Mouse (Mus musculus) spleen, adult 12 weeks (tissue): Measurements from ENCODE around the gene Wdr18.

Source experiments
- DNase-seq: peaks from one replicate; pipeline ENCODE4 v3.0.0; 2022; ENCODE audit warnings: low spot score

Gene Wdr18

DNA sequence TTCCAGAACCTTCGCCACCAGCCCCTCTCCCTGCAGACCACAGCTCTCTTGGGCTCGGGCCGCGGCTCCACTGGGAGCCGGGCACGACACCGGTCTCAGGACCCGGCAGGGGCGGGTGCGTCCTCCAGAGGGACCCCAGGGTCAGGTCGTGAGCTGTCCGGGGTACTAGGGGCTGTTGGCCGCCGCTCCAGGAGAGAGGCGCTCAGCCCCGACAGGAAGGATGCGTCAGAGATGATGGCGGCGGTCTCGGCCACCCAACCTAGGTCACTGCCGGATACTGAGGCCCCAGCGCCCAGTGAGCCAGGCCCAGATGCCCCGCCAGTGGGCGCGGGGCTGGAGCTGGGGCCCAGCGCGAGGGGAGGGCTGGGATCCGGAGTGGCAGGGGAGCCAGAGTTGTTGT is 17.4 kb downstream of the Wdr18 start:
- DNase-seq = no peak

DNA sequence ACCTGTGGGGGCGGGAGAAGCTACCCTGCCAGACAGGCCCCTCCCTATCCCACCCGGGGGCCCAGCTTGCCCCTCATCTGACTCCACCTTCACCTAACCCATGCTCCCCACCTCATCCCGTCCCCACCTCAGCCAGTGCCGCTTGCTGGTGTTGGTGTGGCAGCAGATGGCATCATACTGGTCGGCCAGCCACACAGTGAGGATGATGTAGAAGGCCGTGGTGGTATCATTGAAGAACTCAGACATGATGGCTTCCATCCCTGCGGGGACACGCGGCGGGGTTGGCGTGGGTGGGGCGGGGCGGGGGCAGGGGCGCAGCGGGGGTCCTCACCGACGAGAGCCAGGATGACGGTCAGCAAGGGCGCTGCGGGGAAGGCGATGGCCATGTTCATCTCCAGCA is 18.1 kb downstream of the Wdr18 start:
- DNase-seq = no peak

DNA sequence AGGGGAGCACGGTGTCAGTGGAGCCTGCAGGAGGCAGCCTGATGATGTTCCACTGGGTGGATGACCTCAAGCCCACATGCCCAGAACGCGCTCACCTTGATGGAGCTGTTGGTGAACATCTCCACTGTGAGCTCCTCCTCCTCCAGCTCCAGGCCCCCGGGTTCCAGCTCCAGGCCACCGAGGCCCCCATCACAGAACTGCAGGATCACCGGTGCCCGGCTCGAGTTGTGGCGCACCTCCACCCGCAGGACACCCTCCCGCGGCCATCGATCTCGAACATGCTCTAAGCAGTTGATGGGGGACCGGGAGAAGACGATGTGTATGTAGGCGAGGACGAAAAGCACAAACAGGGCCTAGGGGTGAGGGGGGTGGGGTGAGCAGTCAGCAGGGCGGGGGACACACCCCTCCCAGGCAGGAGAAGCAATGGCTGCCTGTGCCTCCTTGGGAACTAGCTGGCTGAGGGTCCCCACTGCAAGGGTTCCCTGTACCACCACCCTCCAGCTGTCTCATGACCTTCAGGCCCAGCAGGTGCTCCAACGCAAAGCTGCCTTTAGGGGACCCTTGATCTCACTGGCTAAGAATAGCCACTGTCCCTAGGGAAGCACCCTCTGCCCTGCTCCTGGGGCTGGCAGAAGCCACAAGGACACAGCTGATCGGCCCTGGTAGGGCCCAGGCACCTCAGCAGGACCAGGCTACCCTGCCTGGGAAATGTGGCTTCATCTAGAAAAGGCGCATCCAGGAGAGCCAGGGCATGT is 19.6 kb downstream of the Wdr18 start:
- no peak for DNase-seq

DNA sequence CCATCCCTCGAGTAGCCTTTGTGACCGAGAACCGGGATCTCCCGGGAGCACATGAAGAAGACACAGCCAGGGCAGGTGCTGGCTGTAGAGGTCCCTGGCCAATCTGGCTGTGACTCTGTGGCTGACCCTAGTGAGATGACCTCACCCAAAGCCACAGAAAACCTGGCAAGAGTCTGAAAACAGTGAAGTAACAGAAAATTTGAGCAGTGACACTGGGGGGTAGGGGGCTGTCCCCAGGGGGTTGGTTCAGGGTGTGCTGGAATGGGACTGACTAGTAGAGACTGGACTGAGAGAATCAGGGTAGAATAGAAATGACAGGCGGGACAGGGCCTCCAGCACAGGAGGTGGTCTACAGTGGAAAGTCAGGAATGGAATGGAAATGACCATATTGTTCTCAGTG is 23.3 kb downstream of the Wdr18 start:
- no peak for DNase-seq

DNA sequence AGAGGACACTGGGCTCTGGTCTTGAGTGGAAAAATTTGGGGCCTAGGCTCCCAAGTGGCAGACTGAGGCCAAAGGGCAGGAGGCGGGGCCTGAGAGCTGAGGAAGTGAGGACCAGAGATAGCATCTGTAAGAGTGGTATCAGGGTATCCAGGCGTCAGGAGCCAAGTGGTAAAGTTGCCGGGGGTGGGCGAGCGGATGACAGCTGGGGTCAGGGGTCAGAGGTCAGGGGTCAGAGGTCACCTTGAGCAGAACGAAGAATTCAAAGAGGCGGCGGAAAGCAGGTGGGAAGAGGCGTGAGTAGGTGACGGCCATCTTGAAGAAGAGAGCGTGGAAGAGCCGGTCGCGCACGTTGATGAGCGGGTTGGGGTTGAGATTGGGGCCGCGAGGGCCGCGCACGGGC is 23.7 kb downstream of the Wdr18 start:
- peak; percentile 63 for DNase-seq

DNA sequence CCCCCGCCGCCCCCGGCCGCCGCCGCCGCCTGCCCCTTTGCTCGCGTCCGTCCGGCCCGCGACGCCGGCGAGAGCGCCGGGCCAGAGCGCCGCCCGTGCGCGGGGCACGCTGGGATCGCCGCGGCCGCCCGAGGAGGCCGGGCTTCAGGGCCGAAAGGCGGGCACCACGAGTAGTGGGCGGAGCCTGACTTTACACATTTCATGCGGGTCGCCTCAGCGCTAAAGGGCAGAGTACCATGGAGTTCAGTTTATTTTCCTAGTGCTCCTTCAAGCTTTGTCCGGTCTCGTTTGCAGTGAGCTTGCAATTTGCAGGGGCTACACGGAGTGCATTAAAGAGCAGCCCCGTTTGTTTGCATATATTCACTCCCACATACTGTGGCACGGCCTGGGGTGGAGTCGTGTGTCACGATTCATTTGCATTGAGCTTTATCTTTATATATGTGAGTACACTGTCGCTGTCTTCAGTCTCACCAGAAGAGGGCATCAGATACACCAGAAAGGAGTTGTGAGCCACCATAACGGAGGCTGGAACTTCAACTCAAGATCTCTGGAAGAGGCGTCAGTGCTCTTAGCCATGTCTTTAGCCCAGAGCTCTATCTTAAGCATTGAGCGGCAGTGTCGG is 24.4 kb downstream of the Wdr18 start, which contains the start of gene Tmem259:
Tmem259 (minus strand) TSS at position 136 of the 622 bp plus-strand sequence.
- peak; percentile 85 for DNase-seq

DNA sequence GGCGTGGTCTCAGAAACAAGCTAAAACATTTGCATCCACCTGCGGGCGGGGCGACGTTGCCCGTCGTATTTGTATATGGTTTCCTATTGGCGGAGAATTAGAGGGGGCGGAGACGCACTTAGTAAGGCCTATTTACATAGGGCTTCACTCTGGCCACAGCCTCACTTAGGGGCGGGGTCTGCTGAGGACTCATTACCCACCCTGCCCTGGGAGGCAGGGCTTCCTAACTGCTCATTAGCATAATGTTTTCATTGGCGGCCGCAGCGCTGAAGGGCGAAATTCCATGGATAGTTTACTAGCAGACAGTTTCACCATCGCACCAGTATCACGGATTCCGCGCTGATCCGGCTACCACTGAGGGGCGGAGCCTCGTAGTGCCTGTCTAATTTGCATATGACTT is 24.9 kb downstream of the Wdr18 start:
- peak; percentile 93 for DNase-seq

DNA sequence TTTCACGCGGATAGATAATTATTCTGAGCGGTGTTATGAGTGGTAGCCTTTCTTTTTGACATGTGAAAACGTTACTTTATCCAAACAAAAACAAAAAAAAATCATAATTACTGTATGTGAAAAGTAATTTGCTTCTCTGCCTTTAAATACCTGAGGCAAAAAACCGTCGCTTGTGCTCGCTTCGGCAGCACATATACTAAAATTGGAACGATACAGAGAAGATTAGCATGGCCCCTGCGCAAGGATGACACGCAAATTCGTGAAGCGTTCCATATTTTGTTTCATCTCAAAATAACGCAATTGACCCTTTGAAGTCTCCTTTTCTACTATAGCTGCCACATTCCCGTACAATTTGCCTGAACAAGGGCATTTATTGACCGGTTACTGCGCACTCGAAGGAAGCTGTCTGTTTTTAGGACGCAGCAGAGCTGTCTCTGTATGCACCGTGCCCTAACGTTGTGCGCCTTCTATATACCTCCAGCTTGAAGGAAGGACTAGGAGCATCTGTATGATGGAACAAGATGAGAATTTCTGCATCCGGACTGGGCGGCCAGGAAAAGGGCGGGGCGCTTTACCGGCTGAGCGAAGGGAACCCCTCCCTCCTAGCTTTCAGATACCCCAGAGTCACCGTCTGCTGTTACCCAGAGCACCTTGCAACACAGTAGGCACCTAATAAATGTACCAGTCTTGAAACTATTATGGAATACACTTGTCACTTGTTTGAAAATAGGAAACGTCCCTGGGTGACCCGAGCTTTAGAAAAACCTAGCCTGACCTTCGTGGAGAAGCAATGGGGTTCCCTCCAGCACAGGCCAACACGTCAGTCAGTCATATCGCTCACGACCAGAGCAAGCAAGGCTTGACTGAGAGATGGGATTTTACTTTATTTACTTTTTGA is 25.6 kb downstream of the Wdr18 start:
- peak; percentile 66 for DNase-seq

DNA sequence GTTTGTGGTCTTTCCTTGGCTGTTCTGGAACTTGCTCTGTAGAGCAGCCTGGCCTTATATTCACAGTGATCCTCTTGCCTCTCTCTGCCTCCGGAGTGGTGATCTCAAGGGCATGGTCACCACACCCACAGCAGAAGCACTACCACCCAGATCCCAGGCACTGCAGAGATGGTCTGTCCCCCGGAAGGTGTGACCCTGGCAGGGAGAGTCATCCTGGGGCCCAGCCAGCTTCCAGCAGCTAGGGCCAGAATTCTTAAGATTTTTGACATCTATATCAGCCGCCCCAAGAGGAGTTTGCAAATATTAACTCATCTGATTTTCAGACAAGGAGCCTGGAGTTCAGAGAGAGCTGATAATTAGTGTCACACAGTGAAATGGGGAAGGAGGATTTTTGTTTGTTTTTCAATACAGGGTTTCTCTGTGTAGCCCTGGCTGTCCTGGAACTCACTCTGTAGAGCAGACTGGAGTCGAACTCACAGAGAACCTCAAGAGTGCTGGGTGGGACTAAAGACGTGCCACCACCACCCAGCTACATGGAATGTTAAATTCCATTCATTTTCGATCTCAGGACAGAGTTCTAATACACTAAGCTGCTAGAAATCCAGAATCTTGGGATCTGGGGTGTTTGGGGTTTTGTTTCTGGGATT is 26.4 kb downstream of the Wdr18 start:
- no peak for DNase-seq

DNA sequence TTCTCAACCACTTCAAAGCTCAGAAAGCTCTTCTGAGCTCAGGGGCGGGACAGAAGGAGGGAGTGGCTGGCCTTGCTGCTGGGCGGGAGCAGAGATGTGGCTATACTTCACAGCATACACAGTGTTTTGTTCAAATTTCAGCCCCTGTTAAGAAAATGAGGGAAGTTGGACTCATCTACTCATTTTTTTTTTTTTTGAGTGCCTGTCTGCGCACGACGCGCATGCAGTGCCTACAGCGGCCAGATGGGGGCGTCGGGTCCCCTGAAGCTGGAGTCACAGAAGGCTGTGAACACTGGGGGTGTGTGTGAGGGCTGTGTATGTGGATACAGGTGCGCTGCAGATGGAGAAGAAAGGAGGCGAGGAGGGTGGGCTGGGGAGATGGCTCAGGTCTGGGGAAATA is 27.0 kb downstream of the Wdr18 start:
- DNase-seq = peak; percentile 84

DNA sequence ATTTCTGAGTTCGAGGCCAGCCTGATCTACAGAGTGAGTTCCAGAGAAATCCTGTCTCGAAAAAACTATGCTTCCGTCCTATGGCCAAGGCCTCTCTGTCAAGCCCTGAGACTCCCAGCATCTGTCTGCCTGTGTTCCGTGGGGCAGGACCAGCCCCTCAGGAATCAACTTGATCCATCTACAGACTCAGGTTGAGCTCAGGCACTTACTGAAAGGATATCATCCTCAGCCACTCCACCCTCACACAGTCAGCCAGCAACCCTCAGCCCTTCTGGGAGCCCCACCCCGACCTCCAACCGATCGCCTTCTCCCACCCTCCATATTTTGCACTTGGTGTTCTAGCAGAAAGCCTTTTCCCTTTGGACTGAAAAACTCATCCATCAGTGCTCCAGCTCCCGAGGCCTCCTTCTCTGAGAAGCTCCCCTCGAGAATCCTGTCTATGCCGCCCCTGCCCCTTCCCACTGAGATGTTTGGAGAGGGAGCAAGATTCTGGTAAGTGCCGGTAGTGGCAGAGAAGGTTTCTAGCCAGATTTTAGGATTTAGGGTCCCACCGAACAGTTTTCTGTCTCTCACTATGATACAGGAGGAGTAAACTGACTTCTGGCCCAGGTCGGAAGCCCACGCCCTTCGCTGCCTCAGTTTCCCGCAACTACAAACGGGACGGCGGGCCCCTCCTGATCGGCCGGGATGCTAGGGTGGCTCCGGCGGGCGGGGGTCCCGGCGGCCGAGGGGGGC is 28.0 kb downstream of the Wdr18 start:
- DNase-seq = no peak

DNA sequence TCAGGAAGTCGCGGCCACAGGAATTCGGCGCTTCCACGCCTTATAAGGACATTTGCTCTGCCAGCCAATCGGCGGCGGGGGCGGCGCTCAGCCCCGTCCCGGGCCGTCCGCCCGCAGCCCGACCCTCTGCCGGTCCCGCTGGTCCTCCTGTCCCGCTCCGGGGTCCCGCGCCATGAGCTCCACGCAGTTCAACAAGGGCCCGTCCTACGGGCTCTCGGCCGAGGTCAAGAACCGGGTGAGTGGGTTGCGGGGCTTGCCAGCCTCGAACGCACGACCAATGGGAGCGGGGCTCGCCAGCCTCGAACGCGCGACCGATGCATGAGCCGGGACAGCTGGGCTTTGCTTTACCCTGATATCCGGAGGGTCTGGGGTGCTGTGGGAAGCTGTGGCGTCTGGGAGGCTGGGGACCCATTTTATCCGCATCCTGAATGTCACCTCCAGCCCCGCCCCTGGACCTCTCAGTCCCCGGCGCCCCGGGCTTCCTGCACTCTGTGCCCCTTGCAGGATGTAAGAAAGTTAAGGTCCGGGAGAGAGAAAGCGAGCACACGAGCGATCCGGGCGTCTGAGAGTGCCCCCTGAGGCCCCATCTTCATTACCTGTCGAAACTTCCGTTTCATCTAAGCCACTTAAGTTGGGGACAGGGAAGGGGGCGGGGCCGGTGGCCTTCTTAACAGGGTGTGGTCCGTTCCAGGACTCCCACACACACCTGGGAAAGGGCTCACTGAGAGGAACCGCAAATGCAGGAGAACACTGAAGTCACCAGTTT is 28.7 kb downstream of the Wdr18 start, which contains the start of gene Cnn2:
Cnn2 (plus strand) TSS at position 79 of the 766 bp plus-strand sequence.
- peak; percentile 31 for DNase-seq

DNA sequence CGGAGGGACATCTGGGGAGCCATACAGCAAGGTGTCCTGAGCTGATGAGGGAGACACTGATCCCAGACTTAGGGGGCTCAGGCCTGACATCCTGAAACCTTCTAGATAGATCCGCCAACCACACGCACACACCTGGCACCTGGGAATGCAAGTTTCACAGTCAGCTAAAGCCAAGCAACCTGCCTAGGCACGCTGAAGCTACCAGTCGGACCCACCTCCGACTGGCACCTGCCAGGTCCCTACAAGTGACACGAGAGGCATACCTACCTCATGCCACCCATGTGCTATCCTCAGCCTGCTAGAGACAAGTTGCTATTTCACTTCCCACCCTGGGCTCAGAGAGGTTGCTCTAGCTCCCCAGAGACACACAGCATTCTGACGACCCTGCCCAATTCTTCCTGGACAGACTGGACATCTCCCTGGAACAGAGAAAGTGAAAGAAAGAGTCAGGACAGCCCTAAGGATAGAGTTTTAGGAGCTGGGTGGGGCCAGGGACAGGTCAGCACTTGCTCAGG is 29.4 kb downstream of the Wdr18 start:
- DNase-seq = no peak

DNA sequence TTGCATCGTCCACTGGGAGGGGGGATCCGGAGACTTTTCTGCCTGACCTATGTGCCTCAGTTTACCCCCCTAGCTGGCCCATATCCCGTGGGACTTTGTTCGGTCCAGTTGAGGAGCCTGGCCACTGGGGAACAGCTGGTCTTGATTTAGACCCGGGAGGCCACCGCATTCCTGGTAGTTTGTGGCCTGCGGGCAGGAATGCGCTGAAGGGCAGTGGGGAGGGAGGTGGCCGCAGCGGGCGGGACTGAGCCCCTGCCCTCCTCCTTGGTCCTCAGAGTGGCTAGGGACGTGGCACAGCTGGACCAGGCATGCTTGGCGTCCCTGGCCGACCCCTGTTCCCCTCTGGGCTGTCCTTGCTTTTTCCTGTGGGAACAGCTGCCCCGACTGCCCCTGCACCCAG is 29.9 kb downstream of the Wdr18 start:
- DNase-seq = no peak

DNA sequence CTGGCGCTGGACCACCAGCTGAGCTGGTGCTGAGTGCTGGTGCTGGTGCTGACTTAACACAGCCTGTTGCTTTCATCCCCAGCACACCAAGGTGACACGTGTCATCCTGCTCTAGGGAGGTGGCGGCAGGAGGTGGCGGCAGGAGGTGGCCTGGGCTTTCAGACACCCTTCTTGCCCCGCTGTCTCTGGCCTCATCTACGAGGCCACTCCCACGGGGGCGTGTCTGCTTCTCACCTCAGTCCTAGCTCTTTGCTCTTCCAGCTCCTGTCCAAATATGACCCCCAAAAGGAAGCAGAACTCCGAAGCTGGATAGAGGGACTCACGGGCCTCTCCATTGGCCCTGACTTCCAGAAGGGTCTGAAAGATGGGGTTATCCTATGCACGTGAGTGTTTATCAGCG is 31.1 kb downstream of the Wdr18 start:
- no peak for DNase-seq

DNA sequence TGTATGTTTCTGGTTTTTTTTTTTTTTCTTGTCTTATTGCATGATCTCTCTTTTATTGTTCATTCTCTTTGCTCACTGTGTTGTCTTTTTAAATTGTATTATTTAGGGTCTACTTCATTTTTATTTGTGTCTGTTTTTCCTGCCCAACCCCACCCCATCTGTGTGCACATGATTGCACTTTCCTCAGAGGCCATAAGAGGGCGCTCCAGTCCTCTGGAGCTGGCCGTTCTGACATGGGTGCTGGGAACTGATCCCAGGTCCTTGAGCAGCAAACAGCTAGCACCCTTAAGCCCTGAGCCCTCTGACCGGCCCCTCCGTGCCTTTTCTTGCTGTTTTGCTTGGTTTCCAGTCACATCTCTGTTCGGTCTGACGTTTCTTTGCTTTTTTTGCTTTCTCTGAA is 31.6 kb downstream of the Wdr18 start:
- no peak for DNase-seq

DNA sequence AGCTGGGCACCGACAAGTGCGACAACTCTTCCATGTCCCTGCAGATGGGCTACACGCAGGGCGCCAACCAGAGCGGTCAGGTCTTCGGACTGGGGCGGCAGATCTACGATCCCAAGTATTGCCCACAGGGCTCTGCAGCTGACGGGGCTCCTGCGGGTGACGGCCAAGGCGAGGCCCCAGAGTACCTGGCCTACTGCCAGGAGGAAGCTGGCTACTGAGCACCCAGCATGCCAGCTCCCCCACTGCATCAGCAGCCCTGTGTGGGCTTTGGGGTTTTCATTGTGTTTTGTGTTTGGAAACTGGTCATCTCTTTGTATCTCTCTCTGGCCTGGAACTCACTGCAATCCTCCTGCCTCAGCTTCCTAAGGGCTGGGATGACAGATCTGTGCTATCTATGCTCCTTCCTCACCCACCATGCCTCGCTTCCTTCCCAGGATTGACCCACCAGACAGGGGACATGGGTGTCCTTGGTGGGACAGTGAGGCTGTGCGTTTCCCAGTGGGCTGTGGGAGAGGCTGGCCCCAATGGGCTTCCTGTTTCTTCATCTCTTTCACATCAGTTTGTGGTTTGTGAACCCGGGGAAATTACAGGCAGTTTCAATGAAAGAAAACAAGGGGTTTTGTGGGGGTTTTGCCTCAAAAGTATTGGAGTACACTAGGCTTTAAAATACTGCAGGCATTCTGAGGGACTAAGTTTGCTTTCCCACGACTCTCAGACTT is 34.6 kb downstream of the Wdr18 start:
- DNase-seq = peak; percentile 51

DNA sequence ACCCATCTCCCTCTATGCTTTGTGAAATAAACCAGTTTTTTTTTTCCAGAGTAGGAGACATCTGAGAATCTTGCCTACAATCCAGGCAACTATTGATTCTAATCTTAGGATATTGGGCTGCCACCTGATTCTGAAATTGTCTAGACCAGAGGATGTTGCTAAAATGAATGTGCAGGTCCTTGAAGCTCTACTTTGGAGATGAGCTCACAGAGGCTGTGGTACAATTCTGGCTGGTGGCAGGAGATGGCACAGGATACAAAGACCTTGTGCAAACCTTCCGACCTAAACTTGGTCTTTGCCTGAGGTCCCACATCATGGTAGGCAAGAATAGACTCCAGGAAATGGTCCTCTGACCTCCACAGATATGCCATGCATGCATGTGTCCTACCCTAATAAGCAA is 35.7 kb downstream of the Wdr18 start:
- DNase-seq = no peak

DNA sequence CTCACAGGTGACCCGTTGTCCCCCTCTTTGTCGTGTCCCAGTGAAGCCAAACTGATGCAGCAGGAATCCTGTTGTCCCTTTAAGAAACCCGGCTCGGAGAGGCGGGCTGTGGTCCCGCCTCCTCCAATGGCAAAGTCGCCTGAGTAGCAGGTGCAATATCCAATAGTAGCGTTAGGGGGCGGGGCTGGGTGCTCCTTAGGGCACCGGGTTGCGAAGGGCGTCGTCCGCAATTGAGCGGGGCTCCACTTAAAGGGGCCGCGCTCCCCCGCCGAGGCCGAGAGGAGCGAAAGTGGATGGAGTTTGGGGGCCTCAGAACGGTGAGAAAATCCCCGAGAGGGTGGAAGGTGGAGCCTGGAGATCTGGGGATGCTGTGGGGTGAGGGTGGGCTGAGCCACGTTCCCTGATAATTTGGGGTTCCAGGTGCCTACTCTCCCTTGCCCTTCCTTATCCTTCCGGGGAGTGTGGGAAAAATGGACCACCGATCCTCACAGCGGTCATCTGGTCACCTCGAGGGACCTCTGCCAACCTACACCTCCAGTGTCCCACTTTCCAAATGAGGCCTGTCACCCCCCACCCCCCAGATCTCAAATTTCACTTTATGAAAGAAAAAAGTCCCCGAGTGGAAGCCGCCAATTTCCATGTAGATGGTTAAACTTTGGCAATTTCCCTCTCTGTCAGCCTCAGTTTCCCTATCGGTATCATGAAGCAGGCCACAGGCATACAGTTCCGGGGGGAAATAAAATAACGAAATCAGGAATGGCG is 36.5 kb downstream of the Wdr18 start, which contains the start of gene Abca7:
Abca7 (plus strand) TSS at position 223 of the 762 bp plus-strand sequence.
- peak; percentile 93 for DNase-seq
